Mouse (Mus musculus) central nervous system, embryonic 11.5 days (tissue): ENCODE data around the gene Slc38a10. TPM values are rescaled to one million over a fixed set of nuclear protein-coding genes. Genes with fewer than 3 reads are reported as not detected.

Experiments used
- polyA plus RNA-seq: library from polyadenylated mRNA; depleted of rRNA; stranded (reverse); fragments of >200 nt; gene quantifications from 2 replicates; pipeline ENCODE4 v1.2.3, GENCODE M21; 2012; rRNA removed

Slc38a10 gene
- polyA plus RNA-seq = 84.8 and 125 TPM in 2 replicates

GRCm38 (mm10) chr11:120151113-120151494 is at the start of gene Slc38a10:
Slc38a10 (minus strand) TSS chr11:120151346.

GRCm38 (mm10) chr11:120098588-120099511 is 52.3 kb downstream of the Slc38a10 start, which contains the start of the genes Tepsin and Ndufaf8:
Tepsin (minus strand) TSS chr11:120098731.
Ndufaf8 (plus strand) TSS chr11:120098928.

GRCm38 (mm10) chr11:120086702-120087152 is 64.4 kb downstream of the Slc38a10 start, which contains the start of gene Cep131:
Cep131 (minus strand) TSS chr11:120086827.

Other genes starting within 250 kb of the Slc38a10 start
- gene Chmp6, start 237.9 kb downstream of the Slc38a10 start, polyA plus RNA-seq = 57.3 and 68.7 TPM in 2 replicates
- gene Baiap2, start 208.6 kb downstream of the Slc38a10 start, polyA plus RNA-seq = 10.1 and 12.9 TPM in 2 replicates
- gene Aatk, start 104.2 kb downstream of the Slc38a10 start, polyA plus RNA-seq = 6.1 and 6.4 TPM in 2 replicates
- 44.5 and 99.3 TPM in 2 replicates for gene Cep131, start 64.5 kb downstream of the Slc38a10 start, polyA plus RNA-seq
- 33.3 and 41.7 TPM in 2 replicates for gene Tepsin, start 52.6 kb downstream of the Slc38a10 start, polyA plus RNA-seq
- 37.5 and 49.6 TPM in 2 replicates for gene Ndufaf8, start 52.4 kb downstream of the Slc38a10 start, polyA plus RNA-seq
- 40.3 and 44.1 TPM in 2 replicates for gene Bahcc1, start 81.6 kb upstream of the Slc38a10 start, polyA plus RNA-seq
- 1,155 and 2,096 TPM in 2 replicates for gene Actg1, start 197.2 kb upstream of the Slc38a10 start, polyA plus RNA-seq
- 0.23 and 0.48 TPM in 2 replicates for gene Fscn2, start 210.2 kb upstream of the Slc38a10 start, polyA plus RNA-seq
- 26.2 and 38.4 TPM in 2 replicates for gene Faap100, start 227.4 kb upstream of the Slc38a10 start, polyA plus RNA-seq